Mouse (Mus musculus) left cerebral cortex, postnatal 4 days (tissue): ENCODE results near the gene Nfkb1. TPM values are rescaled to one million over a fixed set of nuclear protein-coding genes. Genes with fewer than 3 reads are reported as not detected.

Experiments used
- DNase-seq: peaks from one replicate; pipeline ENCODE4 v3.0.0-alpha.2; 2022
- intact Hi-C: fragments of 180-260 bp; cut with DNase I; formaldehyde crosslinking; loops from one replicate; pipeline ENCODE4 v1.15.1; 2025
- total RNA-seq, 2 experiments: library from RNA; stranded (reverse); gene quantifications; 2 replicates each; pipeline ENCODE4 v1.2.3; 2021

Gene Nfkb1
- total RNA-seq, 2 experiments from 2014 or later, result 19.3 to 20.5 TPM

- no peak for DNase-seq
- intact Hi-C loops, result no loop called here
These were observed 128.1 kb downstream of the Nfkb1 start for GRCm38 (mm10) chr3:135563163-135563689.

GRCm38 (mm10) chr3:135562036-135562435 is 129.3 kb downstream of the Nfkb1 start:
- no peak for DNase-seq
- intact Hi-C loops, result no loop called here

- intact Hi-C loops, result no loop called here
- DNase-seq, result no peak
These were observed 134.3 kb downstream of the Nfkb1 start for GRCm38 (mm10) chr3:135556851-135557662.

GRCm38 (mm10) chr3:135556052-135556587 is 135.2 kb downstream of the Nfkb1 start:
- no peak for DNase-seq
- intact Hi-C loops, result no loop called here

- no peak for DNase-seq
- intact Hi-C loops, result no loop called here
These were observed 136.2 kb downstream of the Nfkb1 start for GRCm38 (mm10) chr3:135555192-135555591.

GRCm38 (mm10) chr3:135552874-135553273 is 138.5 kb downstream of the Nfkb1 start:
- DNase-seq, result no peak
- intact Hi-C loops, result no loop called here

- intact Hi-C loops, result no loop called here
These were observed 144.0 kb downstream of the Nfkb1 start for GRCm38 (mm10) chr3:135547298-135547697.

GRCm38 (mm10) chr3:135546212-135546923 is 145.0 kb downstream of the Nfkb1 start:
- intact Hi-C loops, result no loop called here
- DNase-seq, result no peak

More at GRCm38 (mm10) chr3:135547298-135547697, 144.0 kb downstream of the Nfkb1 start:
- DNase-seq, result no peak

Other genes with a start within 250 kb of the Nfkb1 start
- 1 to 10 TPM; 4.9 to 5.6 TPM for gene Manba, start 205.9 kb downstream of the Nfkb1 start, total RNA-seq
- gene Slc39a8, start 133.7 kb upstream of the Nfkb1 start, total RNA-seq, result 10 to 100 TPM; 14.3 to 14.4 TPM